Mouse (Mus musculus) B cell, adult 2 months (primary cell): ENCODE measurements around the gene Ackr2.
A peak's percentile ranks its signal among the peaks of the same experiment; 100 is the strongest.

Experiments used
- DNase-seq, 2 experiments: peaks; one replicate each; pipeline ENCODE4 v3.0.0; 2022

Ackr2 gene

DNA sequence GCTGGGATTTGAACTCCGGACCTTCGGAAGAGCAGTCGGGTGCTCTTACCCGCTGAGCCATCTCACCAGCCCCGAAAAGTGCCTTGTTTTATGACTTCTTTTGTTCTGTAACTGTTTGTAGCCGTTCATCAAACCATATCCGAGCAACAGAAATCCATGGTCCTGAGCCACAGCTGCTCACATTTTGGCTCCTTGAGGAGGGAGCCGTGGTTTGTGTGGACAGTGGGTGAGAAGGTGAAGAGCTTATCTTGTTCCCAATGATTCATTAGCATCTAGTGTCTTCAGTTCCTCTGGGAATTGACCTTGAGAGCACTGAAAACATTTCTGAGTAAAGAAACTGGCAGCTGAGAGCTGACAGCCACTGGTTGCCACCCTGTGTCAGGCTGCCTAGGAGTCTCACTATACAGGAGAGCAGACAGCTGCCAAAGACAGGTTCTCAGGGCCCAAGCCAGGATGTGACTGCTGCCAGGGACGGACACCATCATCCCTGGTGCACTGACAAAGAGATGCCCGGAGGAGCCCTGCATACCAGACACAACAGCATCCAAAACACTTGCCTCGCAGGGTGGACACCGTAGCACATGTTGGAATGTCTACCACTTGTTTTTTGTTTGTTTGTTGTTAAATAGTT, 6.0 kb upstream of the Ackr2 start:
- no peak for DNase-seq

DNA sequence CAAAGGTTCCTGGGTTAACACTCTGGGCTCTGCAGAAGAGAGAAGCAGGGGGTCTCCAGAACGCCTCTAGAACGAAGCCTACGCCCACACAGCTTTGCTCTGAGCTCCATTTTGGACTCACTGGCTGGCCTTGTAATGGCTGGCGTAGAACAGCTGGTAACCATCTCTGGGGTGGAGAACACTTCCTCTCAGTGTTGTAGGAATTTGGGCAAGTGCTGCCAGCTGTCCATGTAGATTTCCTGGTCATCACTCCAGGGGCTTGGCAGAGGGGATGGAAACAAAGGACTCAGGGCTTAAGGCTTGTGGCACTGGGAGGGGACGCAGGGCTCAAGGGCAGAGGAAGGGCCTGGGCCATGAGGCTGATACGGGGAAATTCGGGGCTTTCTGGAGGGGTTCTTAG, 3.7 kb upstream of the Ackr2 start:
- DNase-seq, result no peak

DNA sequence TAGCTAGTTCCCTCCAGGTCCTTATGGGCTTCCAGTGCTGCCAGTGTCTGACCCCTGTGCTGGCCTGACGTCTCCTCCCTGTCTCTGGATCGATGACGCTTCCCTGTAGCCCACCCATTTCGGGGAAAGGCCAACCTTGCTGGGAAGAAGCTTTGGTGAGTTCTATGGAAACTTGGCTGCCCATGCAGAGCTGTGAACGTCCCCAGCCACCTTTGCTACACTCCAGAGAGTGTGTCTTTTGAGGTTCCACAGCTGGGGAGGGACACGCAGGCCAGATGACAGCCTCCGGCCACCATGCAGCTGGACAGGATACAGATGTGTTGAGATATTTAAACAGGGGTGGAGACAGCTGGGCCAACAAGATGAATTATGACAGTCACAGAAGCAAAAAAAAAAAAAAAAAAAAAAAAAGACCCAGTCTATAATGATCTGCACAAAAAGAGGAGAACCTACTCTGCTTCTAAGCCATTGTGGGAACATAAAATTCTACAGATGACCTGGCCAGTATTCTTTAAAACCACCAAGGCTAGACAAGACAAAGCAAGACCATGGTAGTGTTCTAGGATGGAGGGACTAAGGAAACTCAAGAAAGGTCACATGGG, 2.7 kb upstream of the Ackr2 start:
- no peak for DNase-seq

DNA sequence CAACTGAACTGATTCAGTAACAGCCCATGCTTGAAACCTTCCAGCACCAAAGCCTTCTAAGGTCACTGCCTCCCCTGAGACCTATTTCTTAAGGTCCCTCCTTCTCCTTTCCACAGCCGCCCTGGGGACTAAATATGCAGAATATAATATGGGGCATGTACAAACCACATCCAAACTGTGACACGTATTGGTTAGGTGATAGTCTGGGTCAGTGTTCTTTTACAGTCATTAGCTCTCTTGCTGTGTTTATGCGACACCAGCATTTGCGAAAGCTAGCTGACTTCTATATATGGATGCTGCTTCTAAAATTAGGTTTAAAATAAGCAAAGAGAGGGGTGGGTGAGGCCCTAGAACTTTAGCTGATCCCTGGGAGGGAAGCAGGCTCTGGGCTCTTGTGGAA, 1.3 kb upstream of the Ackr2 start:
- no peak for DNase-seq

DNA sequence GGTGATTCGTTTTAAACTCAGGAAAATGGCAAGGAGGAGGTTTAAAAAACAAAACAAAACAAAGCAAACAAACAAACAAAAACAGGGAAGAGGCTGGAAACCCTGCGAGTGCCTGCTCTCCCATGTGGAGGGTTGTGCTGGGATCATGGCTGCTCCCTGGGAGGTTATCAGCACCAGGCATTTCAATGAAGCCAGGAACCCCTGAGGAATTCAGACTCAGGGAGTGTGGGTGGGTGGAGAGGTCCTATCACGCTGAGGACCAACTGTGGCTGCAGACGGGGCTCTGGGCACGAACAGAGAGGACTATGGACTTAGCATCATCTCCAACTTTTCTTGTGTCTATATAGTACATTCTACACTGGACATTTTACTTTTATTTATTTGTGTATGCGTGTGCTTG, 1.2 kb downstream of the Ackr2 start:
- DNase-seq, result no peak

DNA sequence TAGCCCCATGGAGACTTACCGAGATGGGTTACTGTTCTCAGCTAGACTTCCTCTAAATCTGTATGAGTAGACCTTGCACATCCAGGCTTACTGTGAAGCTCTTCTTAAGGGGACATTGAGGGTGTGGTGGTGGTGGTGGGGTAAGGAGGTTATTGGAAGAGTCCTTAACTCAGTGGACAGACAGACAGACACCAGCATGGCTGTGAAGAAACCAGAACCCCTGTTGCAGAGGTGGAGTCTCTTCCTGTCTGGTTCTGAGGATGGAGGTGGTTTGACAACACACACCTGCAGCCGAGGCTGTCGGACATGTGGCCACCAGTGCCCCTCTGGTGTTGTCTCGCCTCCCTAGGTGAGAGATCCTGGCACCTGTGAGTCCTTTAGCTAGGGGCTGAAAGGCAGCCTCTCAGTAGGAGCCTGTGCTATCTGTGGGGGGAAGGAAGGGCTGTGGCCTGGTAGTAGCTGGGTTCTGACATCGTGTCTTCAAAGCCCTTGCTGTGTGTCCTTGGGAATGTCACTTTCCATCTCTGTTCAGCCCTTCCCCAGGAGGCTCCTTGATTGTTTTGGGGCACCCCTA, 2.2 kb downstream of the Ackr2 start:
- DNase-seq, result no peak

DNA sequence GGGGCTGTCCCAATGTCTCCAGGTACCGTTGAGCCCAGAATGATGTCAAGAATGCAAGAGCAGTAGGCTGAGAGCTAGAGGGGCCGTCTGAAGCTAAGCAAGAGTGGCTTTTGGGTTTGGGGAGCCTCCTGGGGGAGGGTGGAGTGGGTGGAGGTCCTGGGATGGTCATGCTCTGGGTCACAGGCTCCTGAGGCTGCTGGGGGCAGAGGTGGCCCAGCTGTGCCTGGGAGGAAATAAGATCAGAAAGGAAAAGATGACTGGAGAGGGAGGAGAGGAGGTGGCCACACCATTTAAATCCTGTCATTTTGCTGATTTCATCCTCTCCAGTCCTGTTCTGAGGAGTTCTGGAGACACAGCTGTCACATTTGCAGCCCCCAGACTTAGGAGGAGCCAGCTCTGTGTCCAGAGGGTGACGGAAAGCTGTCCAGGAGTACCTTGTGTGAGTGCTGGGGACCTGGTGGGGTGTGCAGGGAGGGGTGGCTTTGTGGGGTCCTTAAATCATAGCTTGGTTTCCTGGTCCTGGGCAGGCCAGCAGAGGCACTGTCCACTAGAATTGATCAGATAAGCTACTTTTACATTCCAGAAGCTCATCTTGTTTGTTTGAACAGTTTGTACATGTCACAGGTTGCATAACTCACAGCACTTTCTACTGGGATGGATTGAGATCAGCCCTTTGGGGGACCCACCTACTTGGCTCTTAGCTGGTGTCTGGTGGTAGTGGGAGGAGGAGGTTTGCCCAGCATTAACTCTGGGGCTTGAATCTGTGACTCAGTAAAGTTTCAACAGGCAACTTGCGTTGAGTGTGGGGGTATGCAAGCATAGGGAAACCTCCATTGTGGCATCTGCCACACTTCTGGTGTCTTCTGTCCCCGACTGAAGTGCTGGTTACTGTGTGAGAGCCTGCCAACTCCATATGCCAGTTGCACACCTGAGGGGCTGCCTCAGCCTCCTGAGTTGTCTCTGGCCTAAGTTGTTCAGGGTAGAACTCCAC, 3.9 kb downstream of the Ackr2 start:
- no peak for DNase-seq

DNA sequence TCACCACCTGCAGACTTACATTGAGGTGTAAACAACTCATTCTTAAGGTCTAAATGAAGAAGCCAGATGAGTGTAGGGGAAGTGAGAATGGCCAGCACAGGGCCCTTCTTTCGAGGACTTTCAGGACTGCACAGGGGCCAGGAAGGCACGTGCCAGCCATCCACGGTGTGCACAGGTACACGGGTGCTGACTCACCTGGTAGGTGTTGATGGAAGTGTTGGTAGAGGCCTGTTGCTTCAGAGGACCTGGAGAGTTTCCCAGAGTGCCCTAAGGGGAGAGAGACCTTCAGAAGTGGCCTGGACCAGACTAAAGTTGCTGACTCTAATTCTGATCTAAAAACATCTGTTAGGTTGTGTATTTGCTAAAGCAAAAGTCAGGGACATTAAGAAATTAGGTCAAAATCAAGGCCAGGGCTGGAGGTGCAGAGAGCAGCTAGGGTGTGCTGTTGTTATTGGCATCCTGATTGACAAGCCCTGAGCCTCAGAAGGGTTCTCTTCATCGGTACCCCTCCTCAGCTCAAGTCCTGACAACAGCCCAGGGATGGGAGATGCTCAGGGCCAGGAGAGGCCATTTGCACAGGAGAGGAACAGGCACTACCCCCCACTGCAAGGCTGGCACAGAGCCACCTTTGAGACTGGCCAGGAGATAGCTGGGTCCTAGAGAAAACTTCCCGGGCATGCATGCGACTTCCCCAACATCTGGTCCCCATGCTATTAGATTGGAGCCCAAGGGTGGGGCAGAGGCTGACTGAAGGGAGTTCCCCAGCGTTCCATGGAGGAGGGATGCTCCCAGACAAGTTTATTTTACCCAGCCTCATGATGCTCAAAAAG, 5.5 kb downstream of the Ackr2 start:
- DNase-seq, result peak; percentile 30 to 38

DNA sequence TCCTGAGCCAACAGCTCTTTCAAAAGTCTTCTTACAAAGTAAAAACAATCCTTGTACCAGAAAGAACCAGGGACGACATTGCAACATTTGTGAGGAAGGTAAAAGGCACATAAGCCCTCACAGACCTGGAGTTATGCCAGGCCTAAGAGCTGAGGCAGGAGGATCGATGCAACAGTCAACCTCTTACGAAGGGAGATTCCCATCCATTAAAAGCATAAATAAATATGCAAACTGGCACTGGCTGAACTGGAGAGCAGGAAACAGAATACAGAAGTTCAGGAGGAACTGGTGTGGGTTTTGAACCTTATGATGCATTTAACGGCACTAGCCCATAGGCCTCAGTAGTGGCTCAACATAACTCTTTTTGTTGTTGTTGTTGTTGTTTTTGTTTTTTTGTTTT, 6.2 kb downstream of the Ackr2 start:
- DNase-seq, result peak in 1 of 2 experiments; percentile 24

DNA sequence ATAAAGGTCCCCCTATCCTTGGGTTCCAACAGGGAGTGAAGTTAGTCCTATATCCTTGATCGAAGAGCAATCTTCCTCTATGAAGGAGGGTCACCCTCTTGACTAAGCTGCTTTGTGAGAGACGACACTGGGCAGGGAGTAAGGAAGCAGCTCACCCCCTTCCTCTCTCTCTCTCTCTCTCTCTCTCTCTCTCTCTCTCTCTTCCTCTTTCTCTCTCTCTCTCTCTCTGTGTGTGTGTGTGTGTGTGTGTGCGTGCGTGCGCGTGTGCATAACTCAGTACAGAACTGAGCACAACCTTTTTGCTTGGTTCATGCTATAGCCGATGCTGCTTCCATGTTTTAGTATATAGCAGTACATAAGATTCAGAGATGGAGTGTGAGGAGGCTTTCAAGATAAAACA, 6.8 kb downstream of the Ackr2 start:
- no peak for DNase-seq

DNA sequence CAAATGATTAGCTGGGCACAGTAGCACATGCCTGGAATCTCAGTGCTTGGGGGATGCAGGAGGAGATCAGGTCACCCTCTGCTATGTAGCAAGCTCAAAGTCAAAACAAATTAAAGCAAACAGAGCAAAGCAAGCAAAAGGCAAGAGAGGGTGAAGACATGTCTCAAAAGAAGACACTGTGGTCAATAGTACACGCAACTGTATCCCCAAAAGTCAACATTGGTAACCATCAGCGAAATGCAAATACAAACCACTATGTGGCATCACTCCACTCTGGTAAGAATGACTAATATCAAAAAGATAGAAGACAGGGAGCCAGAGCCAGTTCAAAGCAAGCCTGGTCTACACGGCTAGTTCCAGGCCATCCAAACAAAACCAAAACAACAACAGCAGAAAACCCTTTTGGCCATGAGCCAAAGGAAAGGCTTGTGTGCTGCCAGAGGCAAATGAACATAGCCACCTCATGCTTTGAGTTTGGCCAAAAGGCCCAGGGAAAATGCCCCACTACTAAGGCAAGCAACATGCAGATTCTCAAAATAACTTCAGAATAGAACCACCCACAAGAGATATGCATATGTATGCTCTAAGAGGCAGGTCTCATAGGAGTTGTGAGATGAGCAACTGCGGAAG, 7.5 kb downstream of the Ackr2 start:
- DNase-seq, result no peak

DNA sequence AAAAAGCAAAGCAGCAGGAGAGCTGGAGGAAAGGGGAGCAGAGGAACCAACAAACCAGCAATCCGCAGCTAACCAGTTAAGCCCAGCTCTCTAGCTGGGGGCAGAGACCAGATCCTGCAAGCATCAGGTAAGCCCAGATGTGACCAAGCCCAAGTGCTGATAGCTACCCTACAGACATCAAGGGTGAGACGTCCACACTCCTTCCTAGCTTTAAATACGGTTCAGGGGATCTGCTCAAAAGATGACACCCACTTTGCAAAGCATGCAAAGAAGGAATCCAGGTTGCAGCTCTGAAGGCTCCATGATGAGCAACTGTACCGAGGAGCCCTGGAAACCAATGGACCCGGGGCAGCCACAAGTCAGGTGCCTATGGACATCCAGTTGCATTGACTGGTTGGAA, 8.3 kb downstream of the Ackr2 start:
- DNase-seq, result no peak

DNA sequence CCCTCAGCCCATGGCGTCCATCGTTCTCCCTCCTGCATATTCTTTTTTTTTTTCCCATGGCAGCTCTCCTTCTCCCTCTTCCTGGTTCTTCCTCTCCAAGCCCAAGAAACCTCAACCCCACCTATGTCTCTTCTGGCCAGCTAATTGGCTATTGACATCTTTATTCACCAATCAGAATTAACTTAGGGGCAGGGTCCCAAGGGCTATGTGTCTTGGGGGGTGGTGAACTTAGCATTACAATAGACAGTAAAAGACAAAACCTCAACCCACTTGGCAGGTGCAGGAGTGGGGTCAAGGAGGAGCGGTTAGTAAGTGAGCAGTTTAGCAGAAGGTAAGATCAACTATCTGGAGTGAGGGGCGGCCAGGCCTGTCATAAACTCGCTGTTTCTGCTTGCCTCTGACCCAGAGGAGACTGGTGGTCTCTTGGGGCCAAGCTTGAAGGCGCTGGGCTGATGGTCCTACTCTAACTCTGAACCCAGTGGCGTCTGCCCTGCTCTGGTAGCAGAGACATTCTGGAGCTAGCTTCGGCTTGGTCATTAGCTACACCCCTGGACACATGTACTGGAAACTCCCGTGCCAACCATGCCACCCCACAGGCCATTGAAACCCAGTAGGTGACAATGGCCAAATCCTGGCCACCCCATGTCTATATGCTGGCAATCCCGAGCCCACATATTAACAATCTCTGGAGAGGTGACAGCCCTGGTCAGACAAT, 9.4 kb downstream of the Ackr2 start:
- no peak for DNase-seq

DNA sequence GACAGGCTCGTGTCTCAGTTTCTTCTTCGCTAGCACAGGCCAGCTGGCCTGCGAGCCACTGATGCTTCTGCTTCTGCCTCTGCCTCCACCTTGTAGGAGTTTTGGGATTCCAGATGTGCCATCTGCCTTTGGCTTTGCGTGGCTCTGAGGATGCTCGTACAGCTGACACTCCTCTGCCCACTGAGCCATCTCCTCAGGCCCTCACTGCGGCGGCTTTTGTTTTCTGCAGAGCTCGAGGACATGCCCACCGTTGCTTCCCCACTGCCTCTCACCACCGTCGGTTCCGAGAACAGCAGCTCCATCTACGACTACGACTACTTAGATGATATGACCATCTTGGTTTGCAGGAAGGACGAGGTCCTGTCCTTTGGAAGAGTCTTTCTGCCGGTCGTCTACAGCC, 10.2 kb downstream of the Ackr2 start:
- no peak for DNase-seq

DNA sequence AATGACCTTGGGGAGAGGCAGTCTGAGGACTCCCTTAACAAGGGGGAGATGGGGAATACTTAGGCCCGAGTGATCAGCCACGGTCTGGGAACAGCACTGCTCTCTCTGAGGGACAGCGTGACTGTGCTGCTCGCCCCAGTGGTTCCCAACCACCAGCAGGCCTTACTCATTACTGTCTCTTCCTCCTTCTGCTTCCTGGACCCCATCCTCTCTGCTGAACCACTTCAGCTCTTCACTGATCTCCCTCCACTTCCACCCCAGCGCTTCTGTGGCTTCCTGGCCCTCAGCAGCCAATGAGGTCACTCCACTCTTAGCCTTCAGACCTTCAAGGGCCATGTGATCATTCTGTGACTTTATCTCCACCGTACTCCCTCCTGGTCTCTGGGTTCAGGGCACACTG, 11.5 kb downstream of the Ackr2 start:
- DNase-seq, result peak; percentile 59 to 61

DNA sequence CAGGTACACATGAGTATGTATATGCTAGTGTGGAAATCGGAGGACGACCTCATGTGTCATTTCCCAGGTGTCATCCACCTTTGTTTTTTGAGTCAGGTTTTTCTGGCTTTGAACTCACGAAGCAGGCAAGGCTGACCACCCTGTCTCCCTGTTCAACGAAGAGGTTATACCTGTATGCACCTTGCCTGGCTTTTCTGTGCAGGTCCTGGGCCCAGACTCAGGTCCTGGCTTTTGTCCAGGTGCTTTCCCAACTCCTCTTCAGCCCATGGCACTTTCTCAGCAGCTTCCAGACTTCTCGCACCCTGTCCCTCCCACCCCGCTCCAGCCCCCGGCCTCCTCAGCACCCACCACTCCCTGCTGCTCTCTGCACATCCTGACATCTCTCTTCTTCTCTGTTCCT, 13.0 kb downstream of the Ackr2 start:
- no peak for DNase-seq

DNA sequence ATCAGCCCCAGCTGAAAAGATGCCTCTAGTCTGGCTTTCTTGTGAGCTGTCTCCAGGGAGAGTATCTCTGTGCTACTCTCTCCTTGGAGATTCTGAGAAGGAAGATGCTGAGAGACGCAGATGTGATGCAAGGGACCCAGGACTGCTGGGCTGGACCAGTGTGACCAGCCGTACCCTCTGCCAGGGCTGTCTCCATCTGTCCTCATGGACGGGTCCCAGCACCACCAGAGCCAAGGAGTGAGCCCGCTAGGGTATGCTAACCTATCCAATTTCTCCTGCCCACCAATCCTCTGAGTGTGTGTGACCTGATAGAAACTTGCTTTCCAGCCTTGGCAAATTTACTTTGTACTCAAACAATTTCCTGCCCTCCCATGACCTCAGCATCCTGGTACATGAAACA, 14.6 kb downstream of the Ackr2 start:
- no peak for DNase-seq

DNA sequence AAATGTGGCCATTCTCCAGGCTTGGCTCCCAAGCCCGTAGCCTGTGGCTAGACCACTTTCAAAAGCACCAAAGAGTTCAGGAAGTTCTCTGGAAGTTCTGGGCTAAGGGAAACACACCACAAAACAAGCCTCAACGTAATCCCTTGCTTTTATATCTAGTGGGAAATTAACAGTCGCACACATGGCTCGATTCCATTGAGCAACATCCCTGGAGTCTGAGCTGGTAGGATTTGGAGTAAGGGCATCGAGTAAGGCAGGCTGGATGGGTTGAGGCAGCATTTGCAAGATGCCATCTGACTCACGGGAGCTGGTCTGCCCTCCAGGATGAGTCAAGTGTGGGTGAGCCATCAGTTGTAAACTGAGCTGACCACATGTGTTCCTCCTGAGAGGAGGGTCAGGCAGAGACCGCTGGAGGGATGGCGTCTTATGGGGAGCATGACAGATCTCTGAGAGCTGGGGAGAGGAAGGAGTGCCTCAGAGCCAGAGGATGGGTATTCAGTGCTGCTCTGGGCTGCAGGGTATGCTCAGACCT, 16.1 kb downstream of the Ackr2 start:
- DNase-seq, result no peak

DNA sequence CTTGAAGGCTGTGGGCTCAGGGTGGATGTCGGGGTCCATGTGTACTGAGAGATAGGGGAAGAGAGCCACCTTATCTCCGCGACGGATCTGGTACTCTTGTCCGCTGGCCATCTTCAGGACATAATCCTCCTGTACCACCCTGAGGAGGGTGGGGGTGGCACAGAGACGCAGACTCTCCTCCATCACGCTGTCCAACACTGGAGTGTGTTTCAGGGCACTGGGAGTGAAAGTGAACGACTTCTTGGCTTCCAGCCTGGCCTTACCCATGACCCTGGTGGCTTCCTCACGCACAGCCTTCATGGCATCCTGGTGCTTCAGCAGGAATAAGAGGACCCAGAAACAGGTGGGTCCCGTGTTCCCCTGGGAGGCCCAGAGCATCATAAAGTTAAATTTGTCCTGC, 16.9 kb downstream of the Ackr2 start:
- no peak for DNase-seq

DNA sequence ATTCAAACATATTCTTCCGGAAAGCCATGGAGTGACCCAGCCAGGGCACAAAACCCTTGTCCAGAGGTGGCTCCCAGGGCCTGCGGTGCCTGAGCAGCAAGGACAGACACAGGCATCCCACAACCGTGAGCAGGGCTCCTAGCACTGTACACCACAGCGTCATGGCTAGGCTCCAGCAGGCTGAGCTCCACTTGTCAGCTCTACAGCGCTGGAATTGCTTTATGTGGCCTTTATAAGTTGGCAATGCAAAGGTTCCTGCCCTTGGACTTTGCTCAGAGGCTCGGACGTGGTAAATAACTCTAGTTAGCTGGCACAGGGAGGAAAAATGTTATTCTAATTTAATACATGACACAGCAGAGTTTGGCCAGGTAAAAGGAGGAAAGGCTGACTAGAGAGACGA, 17.9 kb downstream of the Ackr2 start, which contains the start of gene Cyp8b1:
Cyp8b1 (minus strand) TSS at position 204 of the 400 bp plus-strand sequence.
- DNase-seq, result no peak

DNA sequence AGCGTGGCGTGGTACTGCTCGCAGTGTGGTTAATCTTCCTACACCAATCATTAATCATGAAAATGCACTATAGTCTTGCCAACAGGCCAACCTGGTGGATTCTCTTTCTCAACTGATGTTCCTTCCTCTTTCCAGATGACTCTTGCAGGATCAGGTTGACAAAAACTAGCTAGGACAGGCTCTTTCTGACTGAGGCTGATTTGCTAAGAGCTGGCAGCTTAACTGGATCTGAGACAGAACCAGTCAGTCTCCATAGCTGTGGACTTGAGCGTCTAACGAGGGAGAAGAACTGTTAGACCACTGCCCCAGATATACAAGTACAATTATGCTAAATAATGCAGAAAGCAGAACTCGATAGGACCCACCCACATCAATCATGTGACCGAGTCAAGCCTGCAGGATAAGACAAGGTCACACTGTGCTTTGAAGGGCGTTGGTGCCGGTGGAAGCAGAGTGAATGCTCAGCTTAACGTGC, 20.9 kb downstream of the Ackr2 start:
- DNase-seq, result peak; percentile 71 to 79
